Mouse (Mus musculus) CD8-positive naive resting alpha-beta T cell, adult 2 months (primary cell): ENCODE data around the gene Amigo2.

ENCODE experiments used
- DNase-seq, 2 experiments: peaks; one replicate each; pipeline ENCODE4 v3.0.0; 2022; ENCODE audit warnings: low read depth in 2 of 2, low spot score in 2 of 2

Gene Amigo2

DNA sequence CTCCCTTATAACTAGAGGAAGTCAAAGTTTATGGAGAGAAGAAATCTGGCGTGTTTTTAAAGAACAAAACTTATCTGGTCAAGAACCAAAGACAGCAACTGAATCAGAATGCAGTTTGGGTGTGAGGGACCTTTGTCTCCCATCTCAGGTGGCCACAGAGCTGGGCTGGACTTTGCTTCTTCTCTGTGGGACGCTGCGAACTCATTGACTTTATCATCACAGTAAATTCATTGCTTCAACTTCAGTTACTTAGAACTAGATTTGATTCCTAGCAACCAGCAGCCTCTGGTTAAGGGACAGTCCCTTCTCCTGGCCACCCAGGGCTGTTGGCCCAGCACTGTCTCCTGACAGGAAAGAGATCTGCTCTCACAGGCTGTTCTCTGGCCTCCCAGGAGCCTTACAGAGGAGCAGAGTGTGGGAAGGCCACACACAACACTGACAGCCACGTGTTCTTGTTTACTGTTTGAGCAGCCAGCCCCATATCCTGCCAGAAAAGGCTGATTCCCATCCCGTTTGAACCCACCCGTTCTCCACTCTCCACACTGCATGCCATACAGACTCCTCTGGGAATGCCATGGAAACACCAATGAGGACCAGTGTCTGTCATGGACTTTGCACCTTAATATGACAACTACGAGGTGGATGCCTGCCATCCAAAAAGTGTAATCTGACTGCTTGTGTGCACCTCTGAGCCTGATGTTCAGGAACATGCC, 25.1 kb upstream of the Amigo2 start:
- no peak for DNase-seq

GRCm38 (mm10) chr15:97267094-97267695, 20.1 kb upstream of the Amigo2 start:
- no peak for DNase-seq

DNA sequence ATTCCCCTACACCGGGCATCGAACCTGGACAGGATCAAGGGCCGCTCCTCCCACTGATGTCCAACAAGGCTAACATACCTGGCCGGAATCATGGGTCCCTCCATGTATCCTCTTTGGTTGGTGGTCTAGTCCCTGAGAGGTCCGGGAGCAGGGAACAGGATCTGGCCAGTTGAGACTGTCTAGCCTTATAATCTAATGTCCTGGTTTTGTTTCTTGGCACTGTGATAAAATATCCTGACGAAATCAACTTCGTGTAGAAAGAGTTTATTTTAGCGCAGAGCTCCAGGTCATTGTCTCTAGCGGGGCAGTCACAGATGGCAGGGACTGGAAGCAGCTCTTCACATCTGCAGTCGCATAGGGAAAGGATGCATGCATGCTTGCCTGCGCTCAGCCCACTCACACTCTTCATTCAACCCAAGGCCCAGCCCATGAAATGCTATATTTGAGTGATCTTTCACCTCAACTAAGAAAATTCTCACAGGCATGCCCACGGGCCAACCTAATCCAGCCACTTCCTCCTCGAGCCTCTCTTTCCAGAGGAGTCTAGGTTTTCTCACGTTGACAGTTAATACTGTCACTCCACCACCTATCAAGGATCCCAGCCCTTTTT, 19.3 kb upstream of the Amigo2 start:
- DNase-seq, result no peak

DNA sequence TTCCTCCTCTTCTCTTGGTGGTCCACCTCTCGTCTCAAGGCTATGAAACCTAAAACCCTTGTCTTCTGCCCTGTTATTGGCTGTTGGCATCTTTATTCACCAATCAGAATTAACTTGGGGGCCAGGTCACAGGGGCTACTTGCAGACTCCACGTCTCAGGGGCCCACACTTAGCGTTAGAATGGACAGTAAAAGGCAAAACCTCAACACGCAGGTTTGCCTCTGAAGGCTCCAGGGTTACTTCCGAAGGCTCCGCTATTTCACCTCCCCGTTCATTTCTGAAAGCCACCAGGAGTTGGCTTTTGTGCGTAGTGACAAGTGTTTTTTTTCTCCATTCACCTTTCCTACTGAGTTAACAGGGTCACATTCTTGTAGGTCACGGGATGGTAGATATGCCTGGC, 15.2 kb upstream of the Amigo2 start:
- DNase-seq, result no peak

GRCm38 (mm10) chr15:97259968-97260597, 13.0 kb upstream of the Amigo2 start:
- DNase-seq, result no peak

DNA sequence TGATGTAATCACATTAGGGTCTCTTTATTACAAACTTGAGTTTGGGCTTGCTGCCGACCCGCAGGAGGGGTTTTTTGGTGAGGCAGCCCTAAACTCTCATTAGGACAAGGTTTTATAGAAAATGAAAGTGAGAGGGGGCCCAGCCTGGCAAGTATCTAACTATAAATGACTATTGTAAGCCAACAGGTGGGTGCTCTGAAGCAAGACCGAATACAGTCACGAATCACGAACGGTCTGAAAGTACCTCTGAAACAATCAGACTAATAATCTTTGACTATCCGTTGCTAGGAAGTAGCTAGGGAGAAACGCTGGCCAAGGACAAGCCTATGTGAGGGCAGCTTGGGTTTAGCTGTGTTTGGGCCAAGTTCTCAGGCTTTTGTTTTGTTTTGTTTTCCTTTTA, 12.2 kb upstream of the Amigo2 start:
- DNase-seq, result no peak

DNA sequence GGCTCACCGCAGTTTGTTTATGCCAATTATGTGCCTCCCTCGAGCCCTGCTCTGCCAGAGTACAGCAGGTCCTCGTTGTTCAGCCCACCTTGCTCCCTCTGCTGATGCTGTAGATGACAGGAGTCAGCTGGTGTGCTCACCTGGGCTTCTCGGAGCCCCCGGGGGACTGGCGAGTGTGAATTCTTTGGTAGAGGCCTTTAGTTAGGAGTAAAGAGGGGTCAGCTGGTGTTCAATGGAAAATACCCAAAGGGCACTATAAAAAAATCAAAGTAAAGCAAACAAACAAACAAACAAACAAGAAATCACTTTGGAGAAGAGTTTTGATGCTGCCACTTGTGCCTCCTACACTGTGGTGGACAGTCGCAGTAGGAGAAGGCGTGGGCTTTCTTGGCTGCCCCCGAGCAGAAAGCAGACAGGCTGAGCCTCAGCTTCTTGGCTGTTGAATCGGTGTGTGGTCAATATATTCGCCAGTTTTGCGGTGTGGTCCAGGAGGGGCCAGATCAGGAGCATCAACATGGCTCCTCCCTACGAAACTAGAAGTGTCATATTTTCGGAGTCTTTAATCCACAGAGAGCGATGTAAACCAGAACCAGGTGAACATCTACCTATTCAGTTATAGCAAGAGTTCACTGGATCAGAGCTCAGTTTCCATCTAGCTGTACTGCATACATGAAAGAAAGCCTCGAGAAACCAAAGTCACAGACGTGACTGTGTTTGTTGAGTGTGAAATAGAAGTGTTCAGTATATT, 11.6 kb upstream of the Amigo2 start:
- DNase-seq, result no peak

- DNase-seq, result no peak
These were observed 10.2 kb upstream of the Amigo2 start for GRCm38 (mm10) chr15:97257206-97257775.

DNA sequence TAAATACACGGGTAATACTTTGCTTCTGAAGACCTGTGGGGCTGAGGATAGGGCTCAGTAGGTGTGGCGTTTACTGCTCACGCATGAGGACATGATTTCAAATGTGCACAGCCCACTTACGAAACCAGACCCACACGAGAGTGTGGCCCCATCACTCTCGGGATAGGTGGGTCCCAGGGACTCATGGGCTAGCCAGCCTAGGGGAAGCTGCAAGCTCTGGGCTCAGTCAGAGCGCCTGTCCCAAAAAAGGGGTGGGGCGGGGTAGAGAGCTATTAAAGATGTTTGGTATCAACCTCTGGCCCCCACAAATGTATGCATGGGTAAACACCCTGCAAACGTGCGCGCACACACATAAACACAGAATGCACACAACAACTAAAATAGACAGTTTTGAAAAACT, 9.3 kb upstream of the Amigo2 start:
- no peak for DNase-seq

DNA sequence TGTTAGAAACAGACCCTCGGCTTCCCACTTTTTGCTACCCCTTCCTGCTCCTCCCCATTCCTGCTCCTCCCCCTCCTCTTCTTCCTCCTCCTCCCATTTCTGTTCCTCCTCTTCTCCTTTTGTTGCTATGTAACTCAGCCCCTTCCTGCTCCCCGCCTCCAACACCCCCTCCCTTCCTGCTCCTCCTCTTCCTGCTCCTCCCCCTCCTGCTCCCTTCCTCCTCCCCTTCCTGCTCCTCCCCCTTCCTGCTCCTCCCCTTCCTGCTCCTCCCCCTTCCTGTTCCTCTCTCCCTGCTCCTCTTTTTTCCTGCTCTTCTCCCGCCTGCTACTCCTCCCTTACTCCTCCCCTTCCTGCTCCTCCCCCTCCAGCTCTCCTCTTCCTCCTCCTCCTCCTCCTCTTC, 8.7 kb upstream of the Amigo2 start:
- DNase-seq, result no peak

DNA sequence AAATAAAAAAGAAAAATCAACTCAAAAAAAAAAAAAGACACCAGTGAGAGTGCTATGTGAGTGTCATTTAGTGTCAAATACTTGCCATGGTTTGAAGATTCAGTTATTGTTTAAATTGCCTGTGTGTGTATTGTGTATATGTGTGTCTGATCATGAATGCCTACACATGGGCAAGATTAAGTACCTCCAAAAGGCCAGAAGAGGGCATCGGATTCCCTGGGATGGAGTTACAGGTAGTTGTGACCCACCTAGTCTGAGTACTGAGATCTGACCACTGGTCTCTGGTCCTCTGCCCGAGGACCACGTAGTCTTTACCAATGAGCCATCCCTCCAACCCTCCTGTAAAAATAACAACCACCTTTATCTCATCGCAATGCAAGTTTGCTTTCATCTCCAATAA, 7.3 kb upstream of the Amigo2 start:
- DNase-seq, result no peak

DNA sequence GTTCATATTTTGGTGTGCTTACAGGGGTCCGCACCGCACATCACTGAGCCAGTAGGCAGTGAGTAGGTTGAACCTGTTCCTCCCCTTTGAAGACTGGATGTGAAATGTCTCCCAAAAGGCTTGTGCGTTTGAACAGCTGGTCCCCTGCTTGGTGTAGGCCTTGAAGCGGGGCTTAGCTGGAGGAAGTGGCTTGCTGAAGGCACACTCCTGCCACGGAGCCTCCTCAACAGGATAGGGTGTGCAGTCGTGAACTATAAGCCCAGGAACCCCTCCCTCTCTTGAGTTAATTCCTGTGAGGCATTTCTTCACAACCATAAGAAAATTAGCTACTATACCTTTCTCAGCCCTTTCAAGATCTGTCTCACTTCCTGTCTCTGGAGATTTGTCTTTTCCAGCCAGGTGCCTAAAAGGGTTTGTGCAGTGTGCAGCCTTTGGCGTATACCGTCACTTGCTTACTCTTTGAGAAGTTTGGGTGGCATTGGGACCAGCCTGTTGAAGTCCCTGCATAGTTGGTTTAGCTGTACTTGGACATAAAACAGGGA, 5.5 kb upstream of the Amigo2 start:
- peak; percentile 30 to 56 for DNase-seq

DNA sequence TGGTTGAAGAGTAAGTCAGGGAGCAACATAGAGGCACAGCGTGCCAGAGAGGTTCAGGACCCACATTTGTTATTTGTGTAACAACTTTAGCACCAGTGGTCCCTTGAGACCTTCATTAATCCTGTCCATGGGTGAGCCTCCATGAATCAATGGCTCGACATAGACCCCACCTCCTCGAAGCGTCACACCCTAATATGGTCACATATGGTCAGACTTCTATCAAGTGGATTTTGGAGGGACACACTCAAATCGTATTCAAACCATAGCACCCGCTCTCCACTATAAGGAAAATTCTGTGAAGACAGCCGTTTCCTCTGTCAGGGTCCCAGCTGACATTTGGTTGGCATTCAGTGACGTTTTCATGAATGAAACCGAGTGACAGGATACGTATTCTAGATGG, 2.2 kb upstream of the Amigo2 start:
- DNase-seq, result no peak

DNA sequence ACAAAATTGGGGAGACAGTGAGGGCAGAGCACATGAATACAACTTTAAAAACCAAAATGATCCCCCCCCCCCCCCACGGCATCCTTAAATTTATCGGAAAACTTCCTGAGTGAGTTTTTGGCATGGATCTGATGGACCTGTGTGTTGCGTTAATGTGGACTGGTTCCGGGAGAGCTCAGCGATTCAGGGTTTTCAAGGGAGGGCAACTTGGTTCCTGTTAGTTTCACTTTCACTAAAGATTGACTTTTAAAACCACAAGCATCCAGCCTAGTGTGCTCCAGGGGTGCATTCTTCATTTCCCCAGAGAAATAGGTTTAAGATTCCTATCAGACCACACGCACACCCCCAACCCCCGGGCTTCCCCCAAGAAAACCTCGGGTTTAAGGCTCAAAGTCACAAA, 1.2 kb upstream of the Amigo2 start:
- peak in 1 of 2 experiments; percentile 35 for DNase-seq

DNA sequence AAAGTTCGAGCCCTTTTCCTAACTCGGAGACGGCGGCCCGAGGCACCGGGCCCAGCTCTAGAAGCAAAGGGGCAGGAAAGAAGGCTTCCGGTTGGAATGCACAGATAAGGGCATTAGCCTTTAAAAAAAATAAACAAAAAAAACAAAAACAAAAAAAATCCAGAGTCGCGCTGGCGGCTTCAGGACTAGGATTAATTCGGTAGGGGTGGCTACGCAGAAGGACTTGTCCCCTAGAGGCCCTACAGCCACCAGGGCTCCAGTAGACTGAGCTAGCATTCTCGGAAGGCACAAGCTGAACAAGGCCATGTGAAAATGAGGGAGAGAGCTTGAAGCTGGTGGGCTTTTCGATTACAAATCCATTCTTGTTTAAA, 689 bp upstream of the Amigo2 start:
- peak; percentile 26 to 35 for DNase-seq

DNA sequence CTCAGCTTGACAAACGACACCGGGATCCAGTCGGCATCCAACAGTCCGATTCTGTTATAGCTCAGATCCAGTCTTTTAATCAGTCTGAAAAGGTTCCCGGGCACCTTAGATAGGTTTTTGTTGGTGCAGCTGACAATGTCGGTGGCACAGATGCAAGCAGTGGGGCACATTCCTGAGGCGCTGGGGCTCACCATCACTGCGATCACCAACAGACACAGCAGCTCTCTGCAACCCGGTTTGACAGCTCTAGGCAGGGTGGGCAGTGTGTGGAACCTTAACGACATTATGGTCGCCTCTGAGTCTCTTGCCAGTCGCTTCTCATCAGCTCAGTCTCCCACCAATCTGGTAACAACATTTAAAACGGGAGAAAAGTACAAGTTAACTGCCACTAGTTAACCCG, 831 bp downstream of the Amigo2 start:
- DNase-seq, result no peak

- no peak for DNase-seq
These were observed 1.7 kb downstream of the Amigo2 start for GRCm38 (mm10) chr15:97245392-97245791.

- DNase-seq, result peak; percentile 57 to 63
These were observed 10.1 kb downstream of the Amigo2 start for GRCm38 (mm10) chr15:97236943-97237342.

DNA sequence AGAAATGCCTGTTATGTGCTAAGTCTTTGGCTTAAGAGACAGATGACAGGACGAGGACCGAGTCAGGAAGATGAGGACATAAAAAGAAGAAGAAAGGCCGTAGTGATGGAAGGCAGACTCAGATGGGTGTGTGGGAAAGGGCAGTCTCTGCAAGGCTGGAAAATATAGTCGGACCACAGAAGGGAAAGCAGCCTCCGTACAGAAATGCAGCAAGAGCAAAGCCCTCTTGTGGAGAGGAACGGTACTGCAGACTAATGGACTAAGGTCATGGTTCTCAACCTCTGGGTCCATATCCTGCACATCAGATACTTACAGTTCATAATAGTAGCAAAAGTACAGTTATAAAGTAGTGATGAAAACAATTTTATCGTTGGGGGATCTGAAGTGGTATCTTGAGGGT, 11.9 kb downstream of the Amigo2 start:
- DNase-seq, result peak; percentile 60 to 66

GRCm38 (mm10) chr15:97234076-97234475, 13.0 kb downstream of the Amigo2 start:
- no peak for DNase-seq

GRCm38 (mm10) chr15:97229494-97230077, 17.5 kb downstream of the Amigo2 start:
- DNase-seq, result no peak
